Mouse (Mus musculus) lung, embryonic 14.5 days (tissue): Measurements from ENCODE around the gene Astn1. TPM values are rescaled to one million over a fixed set of nuclear protein-coding genes. Genes with fewer than 3 reads are reported as not detected.

Source experiments
- ATAC-seq: fragments of 200-750 bp; cut with Nextera tagmentation; 2 replicates; pipeline ENCODE4 v1.8.0; 2017; ENCODE audit warnings: mild to moderate bottlenecking, moderate TSS enrichment, moderate library complexity; ENCODE audit not compliant: insufficient read depth
- DNase-seq: peaks from one replicate; pipeline ENCODE4 v3.0.0-alpha.2; 2015
- H3K27ac ChIP-seq: fragments of 300-500 bp; sonication (generic); 2 replicates; pipeline ENCODE4 v1.5.1; 2014; ENCODE audit warnings: low read depth, mild to moderate bottlenecking, moderate library complexity
- H3K27me3 ChIP-seq: fragments of 300-500 bp; sonication (generic); 2 replicates; pipeline ENCODE4 v1.6.1; 2014; ENCODE audit warnings: low read length, control low read depth; ENCODE audit not compliant: insufficient read depth
- H3K36me3 ChIP-seq: fragments of 300-500 bp; sonication (generic); 2 replicates; pipeline ENCODE4 v1.6.1; 2014; ENCODE audit warnings: control low read depth; ENCODE audit not compliant: insufficient read depth
- H3K4me1 ChIP-seq: fragments of 300-500 bp; sonication (generic); 2 replicates; pipeline ENCODE4 v1.6.1; 2014; ENCODE audit warnings: antibody characterized with exemption, control low read depth; ENCODE audit not compliant: insufficient read depth
- H3K4me2 ChIP-seq: fragments of 300-500 bp; sonication (generic); 2 replicates; pipeline ENCODE4 v1.6.1; 2014; ENCODE audit warnings: mild to moderate bottlenecking
- H3K4me3 ChIP-seq: fragments of 300-500 bp; sonication (generic); 2 replicates; pipeline ENCODE4 v1.5.1; 2014; ENCODE audit warnings: low read depth, low read length
- H3K9ac ChIP-seq: fragments of 300-500 bp; sonication (generic); 2 replicates; pipeline ENCODE4 v1.6.1; 2014
- H3K9me3 ChIP-seq: fragments of 300-500 bp; sonication (generic); 2 replicates; pipeline ENCODE4 v1.6.1; 2016; ENCODE audit warnings: low read depth, low read length, control low read depth
- CTCF ChIP-seq: IDR thresholded peaks from 2 replicates; pipeline ENCODE4 v1.5.1; 2016; ENCODE audit warnings: antibody characterized with exemption, low read depth
- WGBS: fragments of 180-500 bp; shearing (Covaris S2); extraction: QIAGEN DNeasy Blood & Tissue Kit; methylation state at CpG from one replicate; pipeline ENCODE4 v1.1.7; 2014; 5-methylcytosine and 5-hydroxymethylcytosine counted together
- polyA plus RNA-seq: library from polyadenylated mRNA; unstranded; fragments of >200 nt; fragmentation: Nextera tagmentation; extraction: Ambion mirVana; gene quantifications from 2 replicates; pipeline ENCODE4 v1.2.1, GENCODE M21; 2014

Astn1 gene
- polyA plus RNA-seq, 1 experiment from 2014 or later, result 0.36 TPM

- Histone ChIP-seq H3K27ac (no peak overlapping the region), H3K9me3 (no peaks in the 10 kb centered on the region), H3K9ac (no peak overlapping the region), H3K4me3 (no peak overlapping the region), H3K4me2 (no peak overlapping the region), H3K36me3 (no peaks in the 10 kb centered on the region), H3K4me1 (no peaks in the 10 kb centered on the region), H3K27me3 (no peaks in the 10 kb centered on the region)
- WGBS, result 87% methylated on average over 8 of the region's 8 CpGs
- no peak for ATAC-seq
- TF ChIP-seq CTCF, result no peak
- DNase-seq, result no peak
These were observed 59.4 kb downstream of the Astn1 start for GRCm38 (mm10) chr1:158421451-158421850.

- no peak overlapping the region for H3K9ac ChIP-seq
- ATAC-seq (no peak), DNase-seq (no peak)
- H3K4me1 ChIP-seq, result no peaks in the 10 kb centered on the region
- no peaks in the 10 kb centered on the region for H3K9me3 ChIP-seq
- 58% methylated on average over 1 of the region's 1 CpGs for WGBS
- TF ChIP-seq CTCF, result no peak
- no peak overlapping the region for H3K27ac ChIP-seq
- H3K36me3 ChIP-seq, result no peaks in the 10 kb centered on the region
- H3K27me3 ChIP-seq, result no peaks in the 10 kb centered on the region
- no peak overlapping the region for H3K4me3 ChIP-seq
- no peak overlapping the region for H3K4me2 ChIP-seq
These were observed 60.7 kb downstream of the Astn1 start for GRCm38 (mm10) chr1:158422739-158423138.

- Histone ChIP-seq H3K4me2 (no peak overlapping the region), H3K36me3 (no peaks in the 10 kb centered on the region), H3K9ac (no peak overlapping the region), H3K4me3 (no peak overlapping the region), H3K4me1 (no peaks in the 10 kb centered on the region), H3K27ac (no peak overlapping the region), H3K27me3 (no peaks in the 10 kb centered on the region), H3K9me3 (no peaks in the 10 kb centered on the region)
- TF ChIP-seq CTCF, result no peak
- 80% methylated on average over 1 of the region's 1 CpGs for WGBS
- no peak for ATAC-seq
- no peak for DNase-seq
These were observed 84.0 kb downstream of the Astn1 start for GRCm38 (mm10) chr1:158446071-158446470.

- no peaks in the 10 kb centered on the region for H3K36me3 ChIP-seq
- DNase-seq, result no peak
These were observed 85.9 kb downstream of the Astn1 start for GRCm38 (mm10) chr1:158447956-158448355.

GRCm38 (mm10) chr1:158452675-158453074 lies 90.6 kb downstream of the Astn1 start:
- TF ChIP-seq CTCF, result no peak

More at GRCm38 (mm10) chr1:158447956-158448355, 85.9 kb downstream of the Astn1 start:
- H3K9ac ChIP-seq, result no peak overlapping the region
- no peaks in the 10 kb centered on the region for H3K27me3 ChIP-seq
- H3K4me2 ChIP-seq, result no peak overlapping the region
- TF ChIP-seq CTCF, result no peak
- ATAC-seq, result no peak
- no peaks in the 10 kb centered on the region for H3K4me1 ChIP-seq
- no peaks in the 10 kb centered on the region for H3K9me3 ChIP-seq
- no peak overlapping the region for H3K27ac ChIP-seq
- H3K4me3 ChIP-seq, result no peak overlapping the region
- WGBS, result 75% methylated on average over 7 of the region's 7 CpGs

GRCm38 (mm10) chr1:158453587-158453986 lies 91.5 kb downstream of the Astn1 start:
- no peak for DNase-seq
- Histone ChIP-seq H3K9ac (no peak overlapping the region), H3K36me3 (no peaks in the 10 kb centered on the region), H3K4me3 (no peak overlapping the region), H3K9me3 (no peaks in the 10 kb centered on the region), H3K4me1 (no peaks in the 10 kb centered on the region), H3K27me3 (no peaks in the 10 kb centered on the region), H3K4me2 (no peak overlapping the region), H3K27ac (no peak overlapping the region)
- no peak for TF ChIP-seq CTCF
- ATAC-seq, result no peak
- 77% methylated on average over 5 of the region's 5 CpGs for WGBS

More at GRCm38 (mm10) chr1:158452675-158453074, 90.6 kb downstream of the Astn1 start:
- DNase-seq (no peak), ATAC-seq (no peak)
- no peak overlapping the region for H3K27ac ChIP-seq
- H3K9ac ChIP-seq, result no peak overlapping the region
- H3K27me3 ChIP-seq, result no peaks in the 10 kb centered on the region
- H3K4me3 ChIP-seq, result no peak overlapping the region
- no peak overlapping the region for H3K4me2 ChIP-seq
- no peaks in the 10 kb centered on the region for H3K4me1 ChIP-seq
- no peaks in the 10 kb centered on the region for H3K36me3 ChIP-seq
- H3K9me3 ChIP-seq, result no peaks in the 10 kb centered on the region

GRCm38 (mm10) chr1:158463975-158464374 lies 101.9 kb downstream of the Astn1 start:
- Histone ChIP-seq H3K36me3 (no peaks in the 10 kb centered on the region), H3K27ac (no peak overlapping the region), H3K4me1 (no peaks in the 10 kb centered on the region), H3K9me3 (no peaks in the 10 kb centered on the region), H3K4me3 (no peak overlapping the region), H3K27me3 (no peaks in the 10 kb centered on the region), H3K4me2 (no peak overlapping the region), H3K9ac (no peak overlapping the region)
- ATAC-seq (no peak), DNase-seq (peak; percentile 47)
- 60% methylated on average over 6 of the region's 6 CpGs for WGBS
- TF ChIP-seq CTCF, result no peak

- 53% methylated on average over 6 of the region's 6 CpGs for WGBS
- no peak overlapping the region for H3K27ac ChIP-seq
- no peaks in the 10 kb centered on the region for H3K27me3 ChIP-seq
- no peak overlapping the region for H3K4me3 ChIP-seq
- H3K36me3 ChIP-seq, result no peaks in the 10 kb centered on the region
- no peak overlapping the region for H3K4me2 ChIP-seq
- no peak overlapping the region for H3K9ac ChIP-seq
- no peak for TF ChIP-seq CTCF
- ATAC-seq (no peak), DNase-seq (no peak)
- H3K4me1 ChIP-seq, result no peaks in the 10 kb centered on the region
- H3K9me3 ChIP-seq, result no peaks in the 10 kb centered on the region
These were observed 103.2 kb downstream of the Astn1 start for GRCm38 (mm10) chr1:158465286-158465685.
